Mouse (Mus musculus) forebrain, embryonic 13.5 days (tissue): ENCODE measurements around the gene Iqcf4. TPM values are rescaled to one million over a fixed set of nuclear protein-coding genes. Genes with fewer than 3 reads are reported as not detected.

Source experiments
- polyA plus RNA-seq: library from polyadenylated mRNA; unstranded; fragments of >200 nt; fragmentation: Nextera tagmentation; extraction: Ambion mirVana; gene quantifications from 2 replicates; pipeline ENCODE4 v1.2.1, GENCODE M21; 2015

Iqcf4 gene
- polyA plus RNA-seq, 1 experiment from 2014 or later: not detected

Other genes with a start within 250 kb of the Iqcf4 start
- 7.1 and 8.7 TPM in 2 replicates for gene Dusp7, start 202.4 kb downstream of the Iqcf4 start, polyA plus RNA-seq
- 793 and 845 TPM in 2 replicates for gene Rpl29, start 141.5 kb downstream of the Iqcf4 start, polyA plus RNA-seq
- gene Acy1, start 132.7 kb downstream of the Iqcf4 start, polyA plus RNA-seq: 35.8 and 42.2 TPM in 2 replicates
- 3.0 and 4.3 TPM in 2 replicates for gene Abhd14b, start 123.5 kb downstream of the Iqcf4 start, polyA plus RNA-seq
- 40.5 and 50.9 TPM in 2 replicates for gene Abhd14a, start 123.3 kb downstream of the Iqcf4 start, polyA plus RNA-seq
- 243 and 274 TPM in 2 replicates for gene Pcbp4, start 117.7 kb downstream of the Iqcf4 start, polyA plus RNA-seq
- 0.37 and 0.45 TPM in 2 replicates for gene Gpr62, start 105.1 kb downstream of the Iqcf4 start, polyA plus RNA-seq
- gene Rrp9, start 95.0 kb downstream of the Iqcf4 start, polyA plus RNA-seq: 52.8 and 58.5 TPM in 2 replicates
- gene Parp3, start 94.0 kb downstream of the Iqcf4 start, polyA plus RNA-seq: 0.23 and 0.70 TPM in 2 replicates
- gene Iqcf1, start 71.0 kb downstream of the Iqcf4 start, polyA plus RNA-seq: not detected in 2 replicates
- not detected in 2 replicates for gene Iqcf5, start 56.4 kb downstream of the Iqcf4 start, polyA plus RNA-seq
- not detected in 2 replicates for gene Iqcf3, start 9.4 kb downstream of the Iqcf4 start, polyA plus RNA-seq
- gene Iqcf6, start 55.6 kb upstream of the Iqcf4 start, polyA plus RNA-seq: not detected in 2 replicates
- gene Grm2, start 85.1 kb upstream of the Iqcf4 start, polyA plus RNA-seq: 4.4 and 5.5 TPM in 2 replicates
- 28.5 and 29.4 TPM in 2 replicates for gene Tex264, start 114.9 kb upstream of the Iqcf4 start, polyA plus RNA-seq
- gene Rad54l2, start 218.2 kb upstream of the Iqcf4 start, polyA plus RNA-seq: 8.8 and 9.0 TPM in 2 replicates